Mouse (Mus musculus): ENCODE data around the gene Atg9a.

Gene Atg9a

DNA sequence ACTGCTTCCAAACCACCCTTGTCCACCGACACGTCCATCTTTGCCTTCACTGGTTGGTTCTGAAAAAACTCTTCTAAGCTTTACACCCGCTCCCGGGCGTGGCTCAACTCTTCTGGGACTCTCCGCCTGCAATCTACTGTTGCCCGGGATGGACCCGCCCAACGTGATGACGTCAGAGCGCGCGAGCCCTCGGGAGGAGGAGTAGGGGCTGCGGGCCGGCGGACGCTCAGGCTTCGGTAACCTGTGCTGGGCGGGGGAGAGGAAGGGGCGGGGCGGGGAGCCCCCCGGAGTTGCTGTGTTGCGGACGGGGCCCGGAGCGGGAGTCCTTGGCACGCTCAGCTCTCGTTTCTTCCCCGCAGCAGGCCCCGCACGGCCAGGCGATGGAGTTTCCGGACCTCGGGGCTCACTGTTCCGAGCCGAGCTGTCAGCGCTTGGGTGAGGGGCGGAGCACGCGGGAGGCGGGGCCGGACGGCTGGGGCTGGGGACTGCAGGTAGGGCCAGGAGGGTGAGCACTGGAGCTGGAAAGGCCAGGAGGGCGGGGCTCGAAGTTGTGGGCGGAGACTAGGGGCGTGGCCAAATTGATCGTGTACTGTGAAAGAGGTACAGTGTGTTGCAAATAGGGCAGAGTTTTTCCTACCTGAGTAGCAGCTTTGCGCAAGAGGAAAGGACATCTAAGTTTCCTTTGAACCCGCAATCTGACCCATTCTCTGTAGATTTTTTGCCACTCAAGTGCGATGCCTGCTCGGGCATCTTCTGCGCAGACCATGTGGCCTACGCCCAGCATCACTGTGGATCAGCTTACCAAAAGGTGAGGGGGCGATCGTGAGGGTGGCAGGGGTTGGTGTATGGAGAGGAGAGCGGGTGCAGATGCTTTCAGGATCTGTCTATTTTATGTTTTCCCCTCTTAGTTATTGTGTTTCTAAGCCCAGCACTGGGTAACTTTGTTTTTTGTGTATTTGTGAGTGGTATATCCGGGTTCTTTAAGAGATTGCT lies 23.2 kb downstream of the Atg9a start, which contains the start of gene Zfand2b:
Gene Zfand2b (plus strand): TSS at position 175 of the 993 bp plus-strand sequence.
- ATAC-seq (ENCODE audit: low TSS enrichment) = peak; percentile 94

DNA sequence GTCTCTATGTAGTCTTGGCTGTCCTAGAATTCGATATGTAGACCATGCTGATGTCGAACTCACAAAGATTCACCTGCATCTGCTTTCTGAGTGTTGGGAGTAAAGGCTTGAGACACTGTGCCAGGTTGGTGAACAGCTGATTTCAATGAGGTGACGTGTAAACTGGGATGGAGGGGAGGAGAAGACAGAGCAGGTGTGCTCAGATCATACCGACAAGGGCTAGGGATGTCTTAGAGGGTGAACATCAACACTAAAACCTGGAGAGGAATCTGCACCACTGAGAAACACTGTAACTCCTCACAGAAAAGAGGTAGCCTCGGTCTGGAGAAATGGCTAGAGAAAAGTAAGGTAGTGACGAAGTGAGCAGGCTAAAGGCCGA lies 23.9 kb downstream of the Atg9a start:
- ATAC-seq (ENCODE audit: low TSS enrichment) = peak; percentile 22; the same call in 1 of the 2 replicates

DNA sequence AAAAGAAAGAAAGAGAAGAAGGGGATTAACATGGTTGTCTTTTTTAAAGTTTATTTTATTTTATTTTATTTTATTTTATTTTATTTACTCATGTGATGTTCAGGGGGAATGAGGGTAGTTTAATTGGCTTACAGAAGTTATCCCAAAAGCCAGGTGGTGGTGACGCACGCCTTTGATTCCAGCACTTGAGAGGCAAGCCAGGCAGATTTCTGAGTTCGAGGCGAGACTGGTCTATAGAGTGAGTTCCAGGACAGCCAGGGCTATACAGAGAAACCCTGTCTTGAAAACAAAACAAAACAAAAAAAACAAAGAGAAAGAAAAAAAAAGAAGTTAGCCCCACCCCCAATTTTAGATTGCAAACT lies 31.8 kb downstream of the Atg9a start:
- ATAC-seq (ENCODE audit: low TSS enrichment) = no peak

DNA sequence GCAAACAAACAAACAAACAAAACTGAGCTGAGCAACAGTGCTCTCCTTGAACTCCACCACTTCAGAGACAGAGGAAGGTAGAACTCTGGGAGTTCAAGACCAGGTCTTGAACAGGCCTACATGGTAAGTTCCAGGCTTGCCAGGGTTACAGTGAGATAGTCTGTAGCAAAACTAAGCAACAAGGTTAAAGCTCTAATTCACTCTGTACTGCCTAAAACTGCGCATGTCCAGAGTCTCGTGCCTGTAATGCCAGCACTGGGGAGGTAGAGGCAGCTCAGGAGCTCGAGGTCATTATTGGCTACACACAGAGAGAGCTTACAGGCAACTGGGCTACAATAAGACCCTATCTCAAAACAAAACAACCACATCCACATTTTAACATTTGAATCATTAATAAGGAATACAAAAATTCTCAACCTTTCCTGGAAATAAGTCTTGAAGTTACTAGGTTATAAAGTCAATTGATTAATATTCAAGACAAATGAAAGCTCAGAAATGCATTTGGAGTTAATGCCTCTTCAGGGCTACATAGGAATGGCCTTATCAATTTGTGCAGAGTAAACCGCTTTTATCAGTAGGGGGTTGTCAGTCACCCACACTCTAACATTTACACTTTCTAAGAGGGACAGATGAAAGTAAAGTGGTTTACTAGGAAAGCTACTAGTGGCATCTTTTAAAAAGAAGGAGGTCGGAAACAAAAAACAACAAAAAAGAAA lies 32.3 kb downstream of the Atg9a start:
- no peak for ATAC-seq (ENCODE audit: low TSS enrichment)

DNA sequence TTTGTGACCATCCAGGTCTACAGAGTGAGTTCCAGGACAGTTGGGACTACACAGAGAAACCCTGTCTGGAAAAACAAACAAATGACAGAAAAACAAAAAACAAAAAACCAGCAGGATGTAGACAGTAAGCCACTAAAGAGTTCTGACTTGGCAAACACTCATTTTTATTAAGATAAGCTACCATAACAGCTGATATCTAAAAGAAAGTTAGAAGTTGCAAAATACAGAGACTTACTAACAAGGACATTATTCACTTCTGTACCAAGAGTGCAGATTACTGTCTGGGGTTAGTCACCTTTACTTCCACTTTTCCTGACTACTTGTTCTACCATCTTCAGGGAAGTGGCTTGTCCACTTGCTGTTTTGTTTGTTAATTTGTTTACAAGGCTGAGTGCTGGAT lies 33.0 kb downstream of the Atg9a start:
- no peak for ATAC-seq (ENCODE audit: low TSS enrichment)

DNA sequence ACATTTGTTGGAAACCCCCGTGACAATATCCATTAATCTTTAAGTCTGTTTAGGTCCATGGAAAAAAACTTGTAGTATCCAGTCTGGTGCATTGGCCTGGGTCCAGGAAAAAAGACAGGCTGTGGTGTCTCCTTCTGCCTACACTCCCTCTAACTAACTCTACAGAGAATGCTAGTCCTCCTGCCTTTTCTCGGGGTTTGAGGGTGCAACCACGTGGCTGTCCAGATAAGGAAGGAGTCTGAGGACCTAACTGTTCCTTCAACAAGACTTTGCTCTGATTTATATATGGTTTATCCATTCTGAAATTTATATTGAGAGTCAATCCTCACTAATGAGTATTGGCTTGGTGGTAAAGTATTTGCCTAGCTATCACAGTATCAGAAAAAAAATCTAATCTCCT lies 36.2 kb downstream of the Atg9a start:
- ATAC-seq (ENCODE audit: low TSS enrichment) = no peak

DNA sequence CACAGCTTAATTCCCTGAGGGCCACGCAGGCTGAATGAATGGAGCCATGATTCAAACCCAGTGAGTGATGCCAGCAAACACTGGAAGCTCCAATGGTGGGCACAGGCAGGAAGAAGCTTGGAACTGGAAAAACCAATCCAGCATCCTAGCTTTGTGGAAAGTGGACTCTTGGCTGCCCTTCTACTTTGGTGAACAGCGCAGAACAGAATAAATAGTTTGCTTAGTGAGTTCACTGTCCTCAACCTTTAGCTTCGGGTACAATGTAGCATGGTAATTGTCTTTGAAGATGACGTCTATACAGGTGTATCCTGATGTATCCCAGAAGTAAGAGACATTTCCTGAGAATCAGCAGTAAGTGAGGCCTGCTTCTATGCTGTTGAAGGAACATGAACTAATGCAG lies 43.3 kb downstream of the Atg9a start:
- ATAC-seq (ENCODE audit: low TSS enrichment) = no peak

DNA sequence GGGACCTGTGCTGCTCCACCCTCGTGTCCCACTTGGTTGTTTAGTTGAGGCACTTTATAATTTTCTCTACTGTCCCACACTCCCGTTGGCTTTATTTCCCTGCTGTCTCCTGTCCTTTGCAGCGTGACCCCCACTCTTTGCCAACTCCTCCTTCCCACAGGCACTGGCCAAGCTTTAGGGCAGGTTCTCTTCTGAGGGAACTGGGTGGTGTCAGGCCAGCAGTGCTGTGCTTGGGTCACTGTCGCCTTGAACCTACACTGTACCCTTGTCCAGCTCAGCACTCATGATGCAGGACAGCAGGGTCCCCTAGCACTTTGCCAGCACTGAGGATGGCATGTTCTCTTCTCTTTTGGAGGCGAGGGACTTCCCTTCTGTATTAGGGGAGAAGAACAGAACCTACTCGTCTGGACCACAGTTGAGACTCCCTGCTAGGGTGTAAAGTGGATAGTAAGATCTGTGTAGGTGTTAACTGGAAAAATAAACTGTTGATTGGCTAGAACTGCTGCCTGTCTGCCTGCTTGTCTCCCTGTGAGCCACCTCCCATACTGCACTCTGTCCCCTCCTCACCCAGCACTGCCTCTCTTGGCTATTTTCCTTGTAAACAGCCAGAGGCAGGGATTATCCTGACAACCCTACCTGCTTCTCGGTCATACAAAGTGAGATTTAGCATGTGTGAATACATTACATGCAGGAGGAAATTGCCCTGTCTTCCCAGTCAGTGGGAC lies 44.4 kb downstream of the Atg9a start:
- no peak for ATAC-seq (ENCODE audit: low TSS enrichment)

DNA sequence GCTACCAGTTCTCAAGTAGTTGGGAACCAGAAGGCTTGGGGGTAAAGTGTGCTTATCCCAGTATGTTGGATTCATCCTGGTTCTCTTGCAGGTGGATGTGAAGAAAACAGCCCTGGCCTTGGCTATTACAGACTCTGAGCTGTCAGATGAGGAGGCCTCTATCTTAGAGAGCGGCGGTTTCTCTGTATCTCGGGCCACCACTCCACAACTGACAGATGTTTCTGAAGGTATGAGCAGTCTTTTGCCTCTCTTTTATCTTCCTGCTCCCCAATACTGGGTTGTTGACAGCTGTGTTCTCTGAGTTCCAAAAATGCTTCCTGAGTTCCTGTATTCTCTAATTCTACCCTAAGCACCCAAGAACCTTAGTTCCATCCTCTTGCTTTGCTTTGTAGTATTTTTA lies 46.4 kb downstream of the Atg9a start:
- ATAC-seq (ENCODE audit: low TSS enrichment) = no peak

DNA sequence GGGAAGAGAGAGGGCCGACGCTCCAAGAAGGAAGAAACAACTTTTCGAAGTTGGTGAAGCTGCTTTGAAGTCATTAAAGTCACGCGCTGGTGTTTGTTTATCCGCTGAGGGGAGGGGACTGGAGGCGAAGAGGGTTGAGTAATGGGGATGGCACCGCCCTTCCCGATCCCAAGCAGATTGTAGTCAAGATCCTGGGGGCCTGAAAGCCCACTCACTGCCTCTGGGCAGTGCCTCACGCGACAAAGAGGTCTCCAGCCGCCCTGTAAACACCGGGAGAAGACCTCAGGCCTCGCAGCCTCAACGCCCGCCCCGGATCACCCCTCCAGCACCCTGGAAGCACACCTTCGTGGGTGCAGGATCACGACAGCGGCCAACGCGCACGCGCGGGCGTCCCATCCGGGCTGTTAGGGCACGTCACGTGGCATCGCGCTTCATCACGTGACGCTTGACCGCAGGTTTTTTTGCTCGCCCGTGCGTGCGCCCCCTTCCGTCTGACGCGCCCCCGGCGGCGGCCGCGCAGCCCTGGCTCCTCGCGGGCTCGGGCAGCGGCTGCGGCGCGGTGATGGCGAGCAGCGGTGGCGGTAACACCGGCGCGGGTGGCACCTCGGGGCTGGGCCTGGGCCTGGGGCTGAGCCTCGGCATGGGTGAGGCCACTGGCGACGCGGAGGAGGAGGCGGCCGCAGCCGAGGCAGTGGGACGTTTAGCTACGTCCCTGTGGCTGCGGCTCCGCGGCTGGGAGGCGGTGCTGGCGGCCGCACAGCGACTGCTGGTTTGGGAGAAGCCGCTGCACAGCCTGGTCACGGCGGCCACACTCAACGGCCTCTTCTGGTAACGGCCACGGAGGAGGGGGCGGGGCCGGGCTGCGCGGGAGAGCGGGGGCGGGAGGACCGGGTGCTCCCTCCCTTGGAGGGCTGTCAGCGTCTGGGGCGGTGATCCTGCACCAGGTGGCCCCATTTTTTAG lies 49.4 kb downstream of the Atg9a start, which contains the start of the genes Cnppd1 and Retreg2:
Gene Cnppd1 (minus strand): TSS at position 411 of the 961 bp plus-strand sequence.
Gene Retreg2 (plus strand): TSS at position 478 of the 961 bp plus-strand sequence.
- peak; percentile 78 for ATAC-seq (ENCODE audit: low TSS enrichment)

DNA sequence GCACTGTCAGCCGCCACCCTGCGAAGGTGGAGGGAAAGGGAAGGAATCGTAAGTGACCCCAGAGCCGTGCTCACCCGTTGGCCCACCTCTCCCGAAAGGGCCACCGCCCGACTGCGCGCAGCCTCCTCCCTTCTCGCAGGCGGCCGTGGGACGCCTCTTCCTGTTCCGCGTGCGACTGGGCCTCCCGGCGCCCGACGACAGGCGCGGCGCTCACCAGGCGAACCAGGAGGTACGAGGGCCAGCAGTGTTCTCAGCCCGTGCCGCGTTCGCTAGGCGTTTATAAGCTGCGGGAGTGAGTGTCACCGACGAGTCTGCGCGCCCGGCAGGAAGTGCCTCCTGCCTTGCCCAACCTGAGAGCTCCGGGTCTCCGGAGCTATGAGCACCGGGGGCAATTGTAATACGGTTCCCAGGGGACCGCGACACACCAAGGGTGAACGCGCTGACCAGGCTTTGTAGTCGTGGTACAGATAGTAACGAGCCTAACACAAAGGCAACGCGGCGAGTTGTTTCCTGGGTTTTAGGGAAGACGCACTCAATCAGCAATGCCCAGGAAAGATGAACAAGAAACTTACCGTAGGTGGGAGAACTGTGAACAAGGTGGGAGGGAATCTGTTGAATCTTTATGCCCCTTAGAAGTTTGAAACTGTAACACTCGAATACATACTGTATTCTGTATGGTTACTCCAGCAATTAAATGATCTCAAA lies 50.4 kb downstream of the Atg9a start:
- peak; percentile 51 for ATAC-seq (ENCODE audit: low TSS enrichment)

DNA sequence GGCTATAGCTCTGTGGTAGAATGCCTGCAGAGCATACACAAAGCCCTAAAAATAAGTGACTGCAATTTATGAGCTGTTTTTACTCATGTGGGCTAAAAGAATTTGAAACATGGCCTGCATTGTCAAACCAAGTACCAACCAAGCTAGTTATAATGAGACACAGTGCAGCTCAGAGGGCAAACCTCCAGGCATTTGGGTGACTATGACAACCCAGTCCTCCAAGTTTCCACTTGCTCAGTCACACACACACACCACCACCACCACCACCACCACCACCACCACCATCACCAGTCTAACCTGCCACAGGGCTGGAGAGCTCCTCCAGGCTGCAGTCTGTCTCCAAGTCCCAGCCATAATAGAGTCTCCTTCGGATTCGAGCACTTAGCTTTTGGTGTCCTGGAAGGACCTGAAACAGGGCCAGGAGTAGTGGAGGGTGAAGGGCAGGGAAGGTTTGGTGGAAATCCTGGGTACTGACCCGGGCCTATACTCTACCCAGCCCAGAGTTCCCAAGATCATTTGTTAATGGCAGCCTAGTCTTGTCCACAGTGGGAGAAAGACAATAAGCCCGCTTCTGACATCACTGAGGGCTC lies 51.3 kb downstream of the Atg9a start:
- ATAC-seq (ENCODE audit: low TSS enrichment) = no peak

DNA sequence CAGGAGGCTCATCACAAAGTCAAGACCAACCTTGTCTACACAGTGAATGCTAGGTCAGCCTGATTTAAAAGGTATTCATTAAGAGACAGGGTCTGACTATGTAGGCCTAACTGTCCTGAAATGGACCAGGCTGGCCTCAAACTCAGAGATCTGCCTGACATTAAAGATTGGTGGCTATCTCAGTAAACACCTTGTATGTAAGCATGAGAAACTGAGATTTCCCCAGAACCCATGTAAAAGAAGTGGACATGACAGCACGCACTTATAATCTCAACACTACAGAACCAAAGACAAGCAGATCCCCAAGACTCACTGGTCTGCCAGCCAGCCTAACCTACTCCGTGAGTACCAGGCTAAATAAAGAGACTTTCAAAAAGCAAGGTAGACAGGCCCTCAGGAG lies 53.5 kb downstream of the Atg9a start:
- no peak for ATAC-seq (ENCODE audit: low TSS enrichment)

DNA sequence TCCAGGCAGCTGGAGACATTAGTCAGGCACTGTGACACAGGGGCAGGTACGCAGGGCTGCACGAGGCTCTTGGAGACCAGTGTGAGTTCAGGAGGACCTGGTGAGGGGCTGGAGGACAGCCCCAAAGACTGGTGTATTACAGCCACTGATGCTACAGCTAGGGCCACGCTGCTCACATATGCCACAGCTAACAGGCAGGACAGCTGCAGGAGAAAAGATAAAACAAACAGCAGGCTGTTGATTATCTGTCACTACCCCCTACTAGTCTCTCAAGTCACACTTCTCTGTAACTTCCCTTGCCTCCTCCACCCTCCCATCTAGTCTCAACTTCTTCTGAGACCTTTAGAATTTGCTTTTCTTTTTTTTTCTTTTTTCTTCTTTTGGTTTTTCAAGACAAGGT lies 55.3 kb downstream of the Atg9a start:
- no peak for ATAC-seq (ENCODE audit: low TSS enrichment)

DNA sequence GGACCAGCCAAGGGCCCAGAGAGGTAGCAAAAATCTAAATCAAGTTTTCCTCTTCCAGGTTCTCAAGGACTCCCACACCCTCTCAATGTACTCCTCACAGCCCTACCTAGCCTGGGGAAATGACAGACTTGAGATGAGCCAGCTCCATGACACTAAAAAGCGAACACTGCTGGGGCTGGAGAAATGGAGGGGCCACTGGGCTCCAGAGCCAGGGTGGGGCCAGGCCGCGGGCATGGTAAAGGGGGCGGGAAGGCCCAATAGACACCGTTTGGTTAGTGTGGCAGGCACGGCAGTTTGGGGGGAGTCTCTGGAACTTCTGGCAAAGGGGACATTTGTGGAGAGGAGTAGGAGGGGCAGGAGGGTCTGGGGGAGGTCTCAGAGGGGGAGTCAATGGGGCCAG lies 55.7 kb downstream of the Atg9a start:
- no peak for ATAC-seq (ENCODE audit: low TSS enrichment)

DNA sequence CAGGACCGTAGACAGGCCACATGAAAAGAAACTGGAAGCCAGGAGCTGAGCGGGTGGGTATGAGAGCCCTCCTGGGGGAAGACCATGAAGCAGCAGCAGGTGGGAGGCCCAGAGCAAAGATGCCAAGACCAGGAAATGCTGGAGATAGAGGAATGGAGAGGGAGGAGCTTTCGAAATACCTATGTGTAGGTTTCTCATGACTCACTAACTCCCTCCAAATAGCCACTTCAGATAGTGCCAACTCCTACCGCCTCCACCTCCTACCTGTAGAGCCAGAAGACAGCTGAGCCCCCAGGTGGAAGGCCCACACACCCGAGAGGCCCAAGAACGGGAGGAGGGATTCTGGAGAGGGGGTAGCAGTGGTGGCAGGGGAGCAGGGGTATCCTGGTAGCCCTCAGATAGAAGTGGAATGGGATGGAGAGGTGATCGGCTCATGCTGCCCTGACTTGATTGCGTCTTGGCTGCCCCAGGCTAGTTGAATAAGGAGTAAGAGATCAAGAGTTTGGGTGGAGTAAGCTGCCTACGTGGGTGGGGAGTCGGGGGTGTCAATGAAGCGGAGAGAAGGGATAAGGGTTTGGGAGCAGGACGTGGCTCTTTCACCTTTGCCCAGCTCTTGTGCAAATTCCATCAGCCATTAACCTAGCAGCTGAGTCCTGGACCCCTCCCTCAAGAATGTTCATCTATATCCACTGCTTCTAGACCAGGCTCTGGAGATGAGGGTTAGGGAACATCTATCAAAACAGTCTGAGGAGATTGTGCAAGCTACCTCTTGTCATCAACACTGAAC lies 58.4 kb downstream of the Atg9a start, which contains the start of gene Slc23a3:
Gene Slc23a3 (minus strand): TSS at position 470 of the 787 bp plus-strand sequence.
- ATAC-seq (ENCODE audit: low TSS enrichment) = 0 out of 2 replicates have a peak, but pooled peaks have one; percentile 4

All from frontal cortex, adult (tissue).